Mouse (Mus musculus) MEL (cell line): ENCODE measurements around the gene Ptpre. TPM values are rescaled to one million over a fixed set of nuclear protein-coding genes. Genes with fewer than 3 reads are reported as not detected.

Experiments used
- DNase-seq: peaks from one replicate; pipeline ENCODE4 v3.0.0; 2011; ENCODE audit warnings: low read depth, low spot score
- H3K27ac ChIP-seq: 2 replicates; pipeline ENCODE4 v1.5.1; 2012; ENCODE audit warnings: low read depth, mild to moderate bottlenecking, control low read depth, low read length, moderate library complexity; ENCODE audit not compliant: control insufficient read depth
- H3K27me3 ChIP-seq, 2 experiments: fragments of 150-350 bp in 1 of 2; sonication (generic) in 1 of 2; 2 replicates each; pipeline ENCODE4 v1.6.1; 2012; ENCODE audit warnings: low read length in 2 of 2, mild to moderate bottlenecking in 2 of 2, improper control_type of control experiment in 1 of 2, moderate library complexity in 1 of 2; ENCODE audit not compliant: insufficient read depth in 2 of 2, control insufficient read depth in 1 of 2
- H3K36me3 ChIP-seq, 2 experiments: 2 replicates each; pipeline ENCODE4 v1.6.1; 2012 to 2014; ENCODE audit warnings: low read length in 2 of 2, improper control_type of control experiment in 1 of 2, inconsistent platforms in 1 of 2, mild to moderate bottlenecking in 1 of 2; ENCODE audit not compliant: insufficient read depth in 2 of 2, control insufficient read depth in 1 of 2
- H3K4me1 ChIP-seq, 2 experiments: fragments of 150-350 bp in 1 of 2; sonication (generic) in 1 of 2; 2 replicates each; pipeline ENCODE4 v1.6.1; 2012; ENCODE audit warnings: low read length in 2 of 2, improper control_type of control experiment in 1 of 2, mild to moderate bottlenecking in 1 of 2; ENCODE audit not compliant: insufficient read depth in 2 of 2, control insufficient read depth in 1 of 2
- H3K4me3 ChIP-seq, 2 experiments: fragments of 150-350 bp in 1 of 2; sonication (generic) in 1 of 2; 2 replicates each; pipeline ENCODE4 v1.5.1; 2012; ENCODE audit warnings: low read depth in 2 of 2, low read length in 2 of 2, mild to moderate bottlenecking in 2 of 2, moderate library complexity in 2 of 2, control low read depth in 1 of 2, improper control_type of control experiment in 1 of 2; ENCODE audit not compliant: control insufficient read depth in 1 of 2, insufficient read depth in 1 of 2
- H3K79me2 ChIP-seq: 2 replicates; pipeline ENCODE4 v1.6.1; 2012; ENCODE audit warnings: mild to moderate bottlenecking, low read length, moderate library complexity; ENCODE audit not compliant: control insufficient read depth, poor library complexity, insufficient read depth
- H3K9ac ChIP-seq: 2 replicates; pipeline ENCODE4 v1.6.1; 2012; ENCODE audit warnings: low read depth, mild to moderate bottlenecking, control low read depth, low read length, moderate library complexity; ENCODE audit not compliant: control insufficient read depth, poor library complexity, severe bottlenecking
- H3K9me3 ChIP-seq: fragments of 150-350 bp; sonication (generic); replicated peaks from 2 replicates; pipeline ENCODE4 v1.6.1; 2012; ENCODE audit warnings: mild to moderate bottlenecking, low read length, improper control_type of control experiment, moderate library complexity; ENCODE audit not compliant: insufficient read depth
- BHLHE40 ChIP-seq: IDR thresholded peaks from 2 replicates; pipeline ENCODE4 v1.6.1; 2012; ENCODE audit warnings: low read depth, mild to moderate bottlenecking, inconsistent platforms, low read length, improper control_type of control experiment, borderline replicate concordance
- CHD1 ChIP-seq: IDR thresholded peaks from 2 replicates; pipeline ENCODE4 v1.6.1; 2012; ENCODE audit warnings: low read depth, mild to moderate bottlenecking, inconsistent platforms, low read length, improper control_type of control experiment
- CHD2 ChIP-seq: IDR thresholded peaks from 2 replicates; pipeline ENCODE4 v1.6.1; 2011; ENCODE audit warnings: low read length, improper control_type of control experiment
- CTCF ChIP-seq, 3 experiments: IDR thresholded peaks in 2 of 3; conservative IDR thresholded peaks in 1 of 3; 2 replicates each; pipeline ENCODE4 v1.5.1; 2011 to 2012; ENCODE audit warnings: low read length in 3 of 3, low read depth in 2 of 3, mild to moderate bottlenecking in 2 of 3, improper control_type of control experiment in 1 of 3, inconsistent platforms in 1 of 3, mixed read lengths in 1 of 3, moderate library complexity in 1 of 3; ENCODE audit not compliant: control insufficient read depth in 1 of 3, insufficient read depth in 1 of 3, poor library complexity in 1 of 3, severe bottlenecking in 1 of 3
- ELF1 ChIP-seq: IDR thresholded peaks from 2 replicates; pipeline ENCODE4 v1.6.1; 2014; ENCODE audit warnings: low read depth, mild to moderate bottlenecking, inconsistent platforms, low read length, improper control_type of control experiment, moderate library complexity
- GABPA ChIP-seq: IDR thresholded peaks from 2 replicates; pipeline ENCODE4 v1.6.1; 2012; ENCODE audit warnings: low read depth, mild to moderate bottlenecking, inconsistent platforms, low read length, improper control_type of control experiment, moderate library complexity
- GATA1 ChIP-seq: IDR thresholded peaks from 2 replicates; pipeline ENCODE4 v1.6.1; 2011; ENCODE audit warnings: low read depth, low read length, improper control_type of control experiment
- KAT2A ChIP-seq: conservative IDR thresholded peaks from 2 replicates; pipeline ENCODE4 v1.6.1; 2012; ENCODE audit warnings: low read depth, low read length, improper control_type of control experiment, inconsistent platforms
- MAX ChIP-seq: IDR thresholded peaks from 2 replicates; pipeline ENCODE4 v1.6.1; 2011; ENCODE audit warnings: low read length, improper control_type of control experiment
- MXI1 ChIP-seq: IDR thresholded peaks from 2 replicates; pipeline ENCODE4 v1.6.1; 2011; ENCODE audit warnings: mild to moderate bottlenecking, low read depth, low read length, improper control_type of control experiment
- NELFE ChIP-seq: IDR thresholded peaks from 2 replicates; pipeline ENCODE4 v1.6.1; 2011; ENCODE audit warnings: low read depth, low read length, improper control_type of control experiment
- NRF1 ChIP-seq: IDR thresholded peaks from 2 replicates; pipeline ENCODE4 v1.6.1; 2014; ENCODE audit warnings: low read depth, mild to moderate bottlenecking, inconsistent platforms, low read length, improper control_type of control experiment, moderate library complexity; ENCODE audit not compliant: poor library complexity, insufficient read depth, severe bottlenecking
- POLR2AphosphoS5 ChIP-seq: IDR thresholded peaks from 2 replicates; pipeline ENCODE4 v1.6.1; 2012; ENCODE audit warnings: low read depth, borderline replicate concordance, mild to moderate bottlenecking, inconsistent platforms, low read length, moderate library complexity, mixed read lengths
- RCOR1 ChIP-seq: IDR thresholded peaks from 2 replicates; pipeline ENCODE4 v1.6.1; 2012; ENCODE audit warnings: low read depth, mild to moderate bottlenecking, inconsistent platforms, low read length, improper control_type of control experiment
- SIN3A ChIP-seq: IDR thresholded peaks from 2 replicates; pipeline ENCODE4 v1.6.1; 2012; ENCODE audit warnings: low read length, improper control_type of control experiment, inconsistent platforms
- USF1 ChIP-seq: IDR thresholded peaks from 2 replicates; pipeline ENCODE4 v1.6.1; 2014; ENCODE audit warnings: low read depth, mild to moderate bottlenecking, inconsistent platforms, low read length, improper control_type of control experiment, moderate library complexity
- ZC3H11A ChIP-seq: IDR thresholded peaks from 2 replicates; pipeline ENCODE4 v1.6.1; 2012; ENCODE audit warnings: low read depth, mild to moderate bottlenecking, inconsistent platforms, low read length, improper control_type of control experiment
- ZKSCAN1 ChIP-seq: IDR thresholded peaks from 2 replicates; pipeline ENCODE4 v1.6.1; 2012; ENCODE audit warnings: low read depth, mild to moderate bottlenecking, inconsistent platforms, low read length, improper control_type of control experiment, moderate library complexity
- ZMIZ1 ChIP-seq: IDR thresholded peaks from 2 replicates; pipeline ENCODE4 v1.6.1; 2012; ENCODE audit warnings: low read depth, mild to moderate bottlenecking, inconsistent platforms, low read length, improper control_type of control experiment, moderate library complexity
- ZNF384 ChIP-seq: IDR thresholded peaks from 2 replicates; pipeline ENCODE4 v1.6.1; 2012; ENCODE audit warnings: low read depth, mild to moderate bottlenecking, inconsistent platforms, low read length, improper control_type of control experiment
- polyA plus RNA-seq, 2 experiments: library from polyadenylated mRNA; stranded (reverse) in 1 of 2; unstranded in 1 of 2; fragments of >175 nt in 1 of 2; fragments of >200 nt in 1 of 2; gene quantifications; 2 replicates each; pipeline versions ENCODE4 v1.2.1 to v1.2.4; 2012; ENCODE audit warnings: low replicate concordance in 2 of 2, low read depth in 1 of 2; ENCODE audit not compliant: insufficient read length in 2 of 2, insufficient read depth in 1 of 2, missing spikeins in 1 of 2
- total RNA-seq: library from RNA; depleted of rRNA; stranded (reverse); fragments of 300-350 nt; gene quantifications from 2 replicates; pipeline ENCODE4 v1.2.3, GENCODE M21; 2012

Gene Ptpre
- total and polyA plus RNA-seq, 3 experiments, result 4.9 to 12.9 TPM; not detected in 1

- H3K36me3 ChIP-seq, result peaks cover 0 to 5% of the 10 kb centered on the region in 2 experiments; a peak in 2 of 4 replicates
- peaks cover 5 to 15% of the 10 kb centered on the region in 2 experiments for H3K4me1 ChIP-seq
- no peaks in the 10 kb centered on the region for H3K9me3 ChIP-seq
- no peak for DNase-seq
- no peak overlapping the region for H3K27ac ChIP-seq
- no peak for TF ChIP-seq CHD1
- no peak for TF ChIP-seq NELFE
- no peak for TF ChIP-seq MAX
- no peak for TF ChIP-seq POLR2AphosphoS5
- TF ChIP-seq CHD2, result no peak
- TF ChIP-seq RCOR1, result no peak
- no peak for TF ChIP-seq MXI1
- no peaks in the 10 kb centered on the region for H3K79me2 ChIP-seq
- H3K4me3 ChIP-seq, result no peak overlapping the region
- no peak overlapping the region for H3K9ac ChIP-seq
- H3K27me3 ChIP-seq, result no peaks in the 10 kb centered on the region
These were observed 13.3 kb upstream of the Ptpre start for GRCm38 (mm10) chr7:135523981-135524380.

GRCm38 (mm10) chr7:135524424-135524967 is 12.8 kb upstream of the Ptpre start:
- peaks cover 0 to 5% of the 10 kb centered on the region in 2 experiments; a peak in 2 of 4 replicates for H3K36me3 ChIP-seq
- H3K27me3 ChIP-seq, result no peaks in the 10 kb centered on the region
- no peaks in the 10 kb centered on the region for H3K79me2 ChIP-seq
- no peak for DNase-seq
- no peaks in the 10 kb centered on the region for H3K9me3 ChIP-seq
- H3K9ac ChIP-seq, result no peak overlapping the region
- no peak overlapping the region for H3K4me3 ChIP-seq
- H3K4me1 ChIP-seq, result peaks cover 5 to 15% of the 10 kb centered on the region in 2 experiments
- H3K27ac ChIP-seq, result no peak overlapping the region
- TF ChIP-seq GABPA, result no peak
- no peak for TF ChIP-seq KAT2A
- no peak for TF ChIP-seq USF1
- TF ChIP-seq ZMIZ1, result no peak
- TF ChIP-seq ELF1, result no peak
- no peak for TF ChIP-seq POLR2AphosphoS5
- no peak for TF ChIP-seq NRF1
- TF ChIP-seq GATA1, result no peak
- TF ChIP-seq CHD2, result no peak
- no peak for TF ChIP-seq ZKSCAN1
- TF ChIP-seq CTCF (IDR thresholded peaks at IDR 0.05 in 2 of 3, conservative IDR thresholded peaks at IDR 0.05 in 1 of 3; ENCODE audit: control insufficient read depth in 1 of 3, insufficient read depth in 1 of 3, low read depth in 2 of 3, low read length in 3 of 3, poor library complexity in 1 of 3, severe bottlenecking in 1 of 3), result no peak
- no peak for TF ChIP-seq ZC3H11A
- no peak for TF ChIP-seq MXI1
- TF ChIP-seq ZNF384, result no peak
- TF ChIP-seq SIN3A, result no peak
- no peak for TF ChIP-seq BHLHE40
- TF ChIP-seq, all 39 proteins: peak for 0
